Mouse (Mus musculus): ENCODE results near the gene Msi2. TPM values are rescaled to one million over a fixed set of nuclear protein-coding genes. Genes with fewer than 3 reads are reported as not detected.

Msi2 gene
- total RNA-seq, 2 experiments from 2014 or later: 181 to 262 TPM

DNA sequence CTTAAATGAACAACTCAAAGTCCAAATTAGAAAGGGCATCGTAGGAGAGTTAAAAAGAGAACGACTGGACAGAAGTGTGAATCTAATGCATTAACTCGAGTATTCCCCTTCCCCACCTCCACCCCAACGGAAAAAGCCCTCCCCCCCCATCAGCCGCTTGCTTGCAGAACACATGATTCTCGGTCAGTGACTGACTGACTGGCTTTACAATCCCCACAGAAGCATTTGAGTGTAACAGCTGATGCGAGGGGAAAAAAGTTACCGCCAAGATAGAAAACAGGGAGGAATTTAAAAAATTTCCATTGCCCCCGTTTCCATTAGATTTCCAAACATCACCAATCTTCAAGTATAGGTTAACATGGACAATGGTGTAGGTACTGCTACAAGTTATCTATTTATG lies 4.8 kb downstream of the Msi2 start:
- no peak for DNase-seq

- no peak for DNase-seq
Observed at GRCm38 (mm10) chr11:88709876-88710614, 8.3 kb downstream of the Msi2 start.

- DNase-seq: no peak
Observed at GRCm38 (mm10) chr11:88707228-88707775, 11.0 kb downstream of the Msi2 start.

DNA sequence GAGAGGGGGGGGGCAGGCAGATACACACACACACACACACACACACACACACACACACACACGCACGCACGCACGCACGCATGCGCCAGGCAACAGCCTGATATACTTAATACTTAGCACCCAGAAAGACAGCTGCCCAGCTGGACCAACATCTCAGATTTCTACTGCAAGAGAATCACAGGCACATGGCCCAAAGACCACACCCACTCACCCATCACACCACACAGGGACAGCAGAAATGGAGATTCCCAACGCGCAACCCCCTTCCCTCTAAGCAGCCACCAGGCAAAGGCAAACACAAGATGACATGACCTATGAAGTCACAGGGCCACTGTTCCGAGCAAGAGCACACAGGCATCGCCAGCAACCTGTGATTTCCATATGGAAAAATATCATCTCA lies 13.6 kb downstream of the Msi2 start:
- DNase-seq: no peak

DNA sequence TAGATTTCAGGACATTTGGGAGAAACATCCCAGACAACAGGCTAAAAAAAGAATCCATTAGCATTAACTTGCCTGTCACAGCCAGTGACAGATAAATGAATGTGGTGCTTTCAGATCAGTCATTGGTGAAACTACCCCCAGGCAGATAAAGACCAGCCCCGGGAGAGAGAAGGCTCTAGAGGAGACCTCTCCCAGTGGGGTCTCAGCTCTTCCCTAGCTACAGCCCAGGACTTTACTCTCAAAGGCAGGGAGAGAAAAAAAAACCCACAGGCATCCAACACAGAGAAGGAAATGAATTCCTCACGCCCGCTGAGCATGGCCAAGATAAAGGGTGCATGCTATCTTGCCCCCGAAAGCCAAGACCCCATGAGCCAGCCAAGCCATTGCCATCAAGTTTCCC lies 15.1 kb downstream of the Msi2 start:
- DNase-seq: no peak

- DNase-seq: no peak
Observed at GRCm38 (mm10) chr11:88701976-88702659, 16.2 kb downstream of the Msi2 start.

DNA sequence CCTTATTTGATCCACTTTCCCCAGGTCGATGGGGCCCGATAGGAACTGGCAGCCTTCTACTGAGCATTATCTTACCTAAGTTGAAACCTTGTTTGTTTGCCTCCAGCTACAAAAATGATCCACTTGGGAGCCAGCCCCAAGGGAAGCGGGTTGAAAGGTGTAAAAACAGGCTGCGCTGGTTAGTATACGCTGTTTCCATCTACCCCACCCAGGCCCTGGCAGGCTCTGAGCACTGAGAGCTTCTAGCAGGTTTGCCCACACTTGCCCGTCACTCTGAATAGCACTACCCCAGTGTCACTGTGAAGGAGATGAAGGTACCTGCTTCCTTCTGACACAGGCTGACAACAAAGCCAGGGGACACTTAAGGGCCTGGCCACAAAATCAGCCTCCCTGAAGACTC lies 17.3 kb downstream of the Msi2 start:
- DNase-seq: no peak

DNA sequence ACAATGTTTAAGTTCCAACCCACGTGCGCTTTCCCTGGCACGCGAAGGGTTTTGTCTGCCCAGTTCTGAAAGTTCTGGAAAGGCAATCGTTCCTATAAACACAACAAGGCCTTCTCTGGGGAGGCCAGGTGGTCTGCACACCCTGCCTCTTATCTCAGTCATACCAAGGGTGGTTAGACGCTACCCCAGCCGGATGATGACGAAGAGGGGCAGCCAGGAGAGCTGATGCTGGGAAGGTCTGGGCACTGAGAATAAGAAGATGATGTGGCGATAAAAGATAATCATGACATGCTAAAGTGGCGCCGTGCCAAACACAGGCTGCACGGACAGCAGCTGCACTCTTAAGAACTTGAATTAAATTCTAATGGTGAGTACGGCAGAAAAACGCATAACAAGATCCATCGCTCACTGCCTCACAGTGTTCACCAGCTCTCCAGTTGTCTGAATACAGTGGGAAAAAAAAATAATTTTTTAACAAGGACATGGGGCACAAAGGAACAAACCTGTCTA lies 18.1 kb downstream of the Msi2 start:
- DNase-seq: no peak

GRCm38 (mm10) chr11:88693905-88694893 lies 24.1 kb downstream of the Msi2 start:
- no peak for DNase-seq

- DNase-seq: peak; percentile 46 to 47
Observed at GRCm38 (mm10) chr11:88693002-88693769, 25.1 kb downstream of the Msi2 start.

- DNase-seq: peak; percentile 89 to 91
Observed at GRCm38 (mm10) chr11:88692374-88692773, 25.9 kb downstream of the Msi2 start.

DNA sequence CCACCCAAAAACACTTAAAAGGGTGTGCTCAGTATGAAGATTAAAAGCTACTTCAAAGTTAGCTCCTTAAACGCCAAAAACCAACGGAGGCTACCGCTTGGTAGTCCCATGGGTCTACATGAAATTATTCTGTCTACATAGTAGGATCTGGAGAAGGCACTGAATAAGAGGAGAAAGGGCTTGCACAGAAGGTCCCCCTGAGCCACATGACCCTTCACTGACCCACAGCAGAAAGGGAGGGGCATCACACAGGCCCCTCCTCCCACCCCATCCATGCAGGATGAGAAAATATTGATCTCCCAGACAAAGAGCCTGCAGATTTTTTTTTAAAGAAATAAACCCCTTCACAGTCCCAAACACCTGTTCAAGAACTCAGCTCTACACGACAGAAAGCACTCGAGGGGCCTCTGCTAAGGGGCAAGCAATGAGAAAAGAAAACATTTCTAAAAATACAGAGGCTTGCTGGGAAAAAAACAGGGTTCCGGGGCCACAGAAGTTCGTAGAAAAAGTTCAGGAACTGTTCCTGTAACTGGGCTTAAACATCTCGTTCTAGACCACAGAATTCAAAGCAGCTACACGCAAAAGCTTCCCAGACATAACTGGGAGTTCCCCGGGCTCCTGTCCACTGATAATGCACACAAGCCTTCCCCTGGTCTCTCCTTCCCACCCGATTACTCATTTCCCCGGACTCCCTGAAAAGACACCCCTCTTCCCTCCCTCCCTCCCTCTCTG lies 27.6 kb downstream of the Msi2 start:
- no peak for DNase-seq

GRCm38 (mm10) chr11:88689831-88690459 lies 28.4 kb downstream of the Msi2 start:
- peak; percentile 43 to 57 for DNase-seq

DNA sequence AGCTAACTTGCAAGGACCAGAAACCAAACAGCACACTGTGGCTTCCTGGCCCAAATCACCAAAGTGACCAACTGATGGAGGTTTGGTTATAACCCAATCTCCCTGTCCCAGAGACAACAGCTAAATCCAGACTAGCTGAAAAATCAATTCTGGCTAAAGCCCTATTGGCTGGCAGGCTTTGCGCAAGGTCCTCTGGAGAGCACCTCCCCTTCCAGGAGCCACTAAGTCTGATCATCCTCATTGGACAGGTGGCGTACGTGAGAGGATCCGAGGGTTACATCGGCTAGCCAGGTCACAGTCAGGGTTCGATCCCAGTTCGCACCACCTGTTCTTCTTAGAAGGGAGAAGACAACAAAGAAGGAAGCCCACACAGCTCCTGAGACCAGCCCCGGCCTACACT lies 29.7 kb downstream of the Msi2 start:
- DNase-seq: no peak

- no peak for DNase-seq
Observed at GRCm38 (mm10) chr11:88687711-88688110, 30.6 kb downstream of the Msi2 start.

DNA sequence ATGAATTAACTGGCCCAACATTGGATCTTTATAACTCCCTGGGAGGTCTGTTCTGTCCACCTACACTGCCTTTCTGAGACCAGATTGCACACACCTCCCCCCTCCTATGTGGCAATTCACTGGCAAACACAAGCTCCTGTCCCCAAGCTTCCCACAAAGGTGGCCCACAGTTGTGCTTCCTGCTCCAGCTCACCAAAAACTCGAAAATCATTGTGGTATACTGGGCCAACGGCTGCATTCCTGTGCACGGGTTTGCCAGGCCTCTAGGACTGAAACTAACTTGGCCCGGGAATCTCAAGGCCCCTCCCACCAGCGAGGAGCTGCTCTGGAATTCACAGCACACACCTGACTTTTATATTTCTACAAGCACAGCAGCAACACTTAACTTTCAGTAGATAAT lies 31.3 kb downstream of the Msi2 start:
- no peak for DNase-seq

DNA sequence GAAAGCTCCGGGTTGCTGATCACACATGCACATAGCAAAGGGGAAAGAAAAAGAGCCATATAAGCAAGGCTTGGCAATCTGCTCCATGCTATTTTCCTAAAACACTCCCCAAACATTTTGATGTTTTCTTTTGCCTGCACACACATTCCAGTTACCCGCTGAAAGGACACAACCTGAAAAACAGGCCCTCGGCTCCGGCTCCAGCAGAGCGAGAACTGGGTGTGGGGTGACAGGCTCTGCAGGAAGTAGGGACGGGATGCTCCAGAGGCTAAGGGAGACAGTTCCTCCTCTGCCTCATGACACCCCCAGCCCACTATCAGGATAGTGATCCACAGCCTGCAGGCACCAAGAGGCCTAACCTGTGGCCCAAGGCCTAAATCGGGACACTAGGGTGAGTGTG lies 32.3 kb downstream of the Msi2 start:
- DNase-seq: no peak

DNA sequence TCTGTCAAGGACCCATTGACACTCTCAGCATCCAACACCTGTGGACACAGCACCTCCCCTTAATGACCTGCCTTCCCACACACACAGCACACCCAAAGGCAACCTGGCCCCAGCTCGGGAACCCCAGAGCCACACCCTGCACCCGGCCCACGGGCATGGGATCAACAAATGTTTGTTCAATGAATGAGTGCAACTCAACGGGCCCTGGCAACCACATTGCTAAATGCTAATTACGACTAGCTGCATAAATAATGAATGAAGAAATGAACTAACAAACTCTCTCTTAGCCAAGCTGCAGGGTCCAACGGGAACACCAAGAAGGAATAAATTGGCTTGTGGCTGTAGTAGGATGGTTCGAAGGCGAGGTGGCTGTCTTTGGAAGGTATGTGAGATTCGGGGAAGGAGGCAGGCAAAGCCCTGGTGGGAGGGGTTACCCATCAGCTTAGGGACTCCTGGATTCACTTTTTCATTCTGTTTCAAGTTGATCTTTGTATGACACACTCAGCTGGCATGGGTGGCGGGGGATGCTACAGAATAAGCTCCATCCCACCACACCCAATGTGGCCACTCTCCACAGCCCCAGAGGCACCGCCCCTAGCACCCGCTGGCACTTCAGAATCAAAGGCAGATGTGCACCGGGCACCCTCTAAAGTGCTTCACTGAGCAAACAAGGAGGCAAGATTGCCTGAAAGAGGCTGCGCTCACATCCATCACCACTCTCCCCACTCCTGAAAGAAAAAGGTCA lies 35.1 kb downstream of the Msi2 start:
- no peak for DNase-seq

DNA sequence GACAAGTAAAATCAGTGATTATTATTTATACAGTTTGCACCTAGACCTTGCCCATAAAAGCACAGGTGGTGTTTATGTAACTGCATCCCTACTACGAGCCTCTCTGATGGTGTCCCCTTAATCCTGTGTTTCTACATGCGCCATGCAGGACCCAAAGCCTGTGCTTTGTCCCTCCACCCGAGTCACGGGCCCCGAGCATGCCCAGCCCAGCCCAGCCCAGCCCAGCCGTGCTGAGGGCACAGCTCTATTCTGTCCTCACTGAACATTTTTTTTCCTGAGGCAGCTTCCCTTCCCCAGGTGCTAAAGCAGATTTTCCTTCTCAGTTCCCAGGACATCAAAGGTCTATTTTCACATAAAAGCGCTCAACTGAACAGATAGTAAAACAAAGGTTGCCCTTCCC lies 41.0 kb downstream of the Msi2 start:
- DNase-seq: no peak
